Mouse (Mus musculus) embryo, embryonic 10.5 days (tissue): ENCODE measurements at regions not wholly inside any gene's neighbourhood (a gene's known extent, or its start where the extent isn't known, plus 50 kb on each side); places are given as distances from the start of the nearest gene placed in this dataset.
"Not testable (repeated sequence)": the region's sequence is repeated elsewhere in the genome, so short reads cannot be mapped to it uniquely, and the experiment has no call there.

Source experiments
- DNase-seq: peaks from one replicate; pipeline ENCODE4 v3.0.0-alpha.2; 2015; ENCODE audit warnings: low spot score

DNA sequence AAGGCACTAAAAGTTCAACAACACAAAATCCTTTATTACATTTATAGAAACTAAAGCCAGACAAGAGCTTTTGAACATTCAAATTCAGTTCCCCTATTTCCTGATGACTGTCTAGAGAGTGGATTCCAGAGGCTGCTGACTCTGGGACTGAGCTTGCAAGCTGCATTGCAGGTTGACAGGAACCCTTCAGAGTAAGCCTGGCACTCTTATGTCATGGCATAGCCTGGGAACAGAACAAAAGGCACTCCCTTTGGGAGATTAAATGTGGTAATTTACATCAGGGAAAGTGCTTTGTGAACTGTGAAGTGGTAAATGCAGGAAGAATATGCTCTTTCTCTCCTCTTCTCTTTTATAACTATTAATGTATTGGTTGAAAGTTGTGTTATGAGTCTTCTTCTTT is 847.3 kb downstream of the Bcl11a start:
- no peak for DNase-seq

DNA sequence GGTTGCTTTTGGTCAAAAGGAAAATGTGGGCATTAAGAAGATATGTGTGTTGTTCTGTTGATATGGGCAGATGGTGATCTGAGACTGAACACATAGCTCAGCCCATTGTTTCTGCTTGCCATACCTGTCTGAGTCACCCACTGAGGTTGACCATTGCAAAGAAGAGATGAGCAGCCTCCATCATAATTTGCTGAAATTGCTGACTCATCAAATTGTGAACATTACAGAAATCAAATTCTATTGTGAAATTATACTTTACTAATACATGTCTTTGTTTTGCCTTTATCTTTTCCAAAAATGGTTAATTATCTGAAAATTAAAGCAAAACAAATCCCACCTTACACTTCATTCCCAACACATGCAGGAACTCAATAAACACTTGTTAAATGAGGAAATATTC is 865.8 kb downstream of the Bcl11a start:
- no peak for DNase-seq

DNA sequence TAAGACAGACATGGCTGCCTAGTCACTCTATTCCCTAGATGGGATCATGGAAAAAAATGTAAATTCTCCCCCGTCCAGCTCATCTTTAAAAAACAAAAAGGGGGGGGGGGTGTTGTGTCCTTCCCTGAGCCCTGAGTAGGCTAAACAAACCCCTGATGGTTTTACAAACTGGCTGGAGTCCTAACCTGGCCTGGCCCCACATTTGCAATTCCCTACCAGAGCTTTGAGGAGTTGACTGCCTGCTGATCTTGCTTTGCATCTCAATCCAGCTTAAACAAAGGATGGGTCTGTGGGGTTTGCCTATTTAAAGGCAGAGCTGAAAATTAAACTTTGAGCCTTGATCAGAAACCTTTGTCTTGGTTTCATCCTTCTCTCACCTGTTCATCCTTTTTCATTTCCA is 873.3 kb downstream of the Bcl11a start:
- DNase-seq, result no peak

GRCm38 (mm10) chr11:24972359-24972758 is 894.5 kb downstream of the Bcl11a start:
- no peak for DNase-seq

- no peak for DNase-seq
Observed at GRCm38 (mm10) chr11:24980193-24980665, 902.4 kb downstream of the Bcl11a start.

GRCm38 (mm10) chr11:24983060-24983629 is 905.3 kb downstream of the Bcl11a start:
- no peak for DNase-seq

- peak; percentile 24 for DNase-seq
Observed at GRCm38 (mm10) chr11:25005491-25005890, 927.6 kb downstream of the Bcl11a start.

DNA sequence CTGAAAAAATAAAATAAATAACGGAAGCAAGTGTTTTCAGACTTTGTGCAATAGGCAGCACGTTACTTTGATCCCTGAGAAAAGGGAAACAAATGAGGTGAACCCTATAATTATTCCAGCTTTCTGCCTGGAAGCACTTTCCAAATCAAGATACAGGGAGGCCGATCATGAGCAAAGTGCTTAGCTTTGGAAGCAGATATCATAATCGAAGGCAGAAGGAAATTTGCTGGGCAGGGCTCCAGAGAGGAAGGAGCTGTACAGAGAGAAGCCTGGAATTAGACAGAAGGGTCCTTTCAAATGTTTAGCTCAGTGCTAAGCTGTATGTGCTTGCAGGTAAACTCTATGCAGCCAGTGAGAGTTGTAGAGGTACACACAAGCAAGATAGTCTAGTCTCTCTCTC is 948.9 kb downstream of the Bcl11a start:
- DNase-seq, result no peak

GRCm38 (mm10) chr11:25040983-25041382 is 963.1 kb downstream of the Bcl11a start:
- peak; percentile 43 for DNase-seq

GRCm38 (mm10) chr11:25042763-25043162 is 964.9 kb downstream of the Bcl11a start:
- DNase-seq, result no peak

- DNase-seq, result peak; percentile 37
Observed at GRCm38 (mm10) chr11:25045339-25045738, 967.5 kb downstream of the Bcl11a start.

- DNase-seq, result peak; percentile 22
Observed at GRCm38 (mm10) chr11:25045977-25046376, 968.1 kb downstream of the Bcl11a start.

DNA sequence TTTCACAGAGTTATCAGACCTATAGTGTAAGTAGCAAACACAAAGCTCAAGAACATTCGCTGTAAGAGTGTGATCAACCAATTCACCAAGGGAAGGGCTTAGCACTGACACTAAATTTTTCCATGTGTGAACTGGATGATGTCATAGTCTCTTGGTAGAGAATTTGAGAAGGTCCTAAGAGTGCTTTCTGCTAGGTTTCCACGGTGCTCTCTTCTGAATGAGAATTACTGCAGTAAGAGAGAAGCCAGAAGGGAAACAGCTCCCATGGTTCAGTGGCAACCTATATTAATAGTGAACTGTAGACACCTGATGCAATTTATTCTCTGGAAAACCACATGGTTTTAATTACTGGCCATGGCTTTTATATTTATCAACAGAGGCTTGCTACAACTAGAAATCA is 977.8 kb downstream of the Bcl11a start:
- DNase-seq, result no peak

DNA sequence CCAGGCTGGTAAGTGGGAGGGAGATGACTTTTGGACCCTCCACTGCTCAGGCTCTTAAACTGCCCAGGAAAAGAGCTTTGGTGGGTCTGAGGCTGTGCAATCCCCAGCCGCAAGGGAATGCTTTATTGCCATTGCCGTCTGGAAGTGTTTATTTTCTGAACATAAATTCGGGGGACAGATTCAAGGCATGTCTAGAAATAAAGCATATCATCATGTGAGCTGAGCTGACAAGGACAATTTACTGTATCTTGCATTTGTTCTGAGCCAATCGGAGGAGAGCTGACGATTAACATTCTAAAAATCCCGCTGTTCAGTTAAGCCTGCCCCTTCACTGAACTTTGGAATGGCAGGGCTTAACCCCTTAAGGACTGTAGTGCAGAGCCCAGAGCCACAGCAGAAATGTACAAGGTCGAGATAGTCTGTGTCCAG is 979.3 kb downstream of the Bcl11a start:
- DNase-seq, result peak; percentile 81

- DNase-seq, result no peak
Observed at GRCm38 (mm10) chr11:25057543-25057942, 979.7 kb downstream of the Bcl11a start.

DNA sequence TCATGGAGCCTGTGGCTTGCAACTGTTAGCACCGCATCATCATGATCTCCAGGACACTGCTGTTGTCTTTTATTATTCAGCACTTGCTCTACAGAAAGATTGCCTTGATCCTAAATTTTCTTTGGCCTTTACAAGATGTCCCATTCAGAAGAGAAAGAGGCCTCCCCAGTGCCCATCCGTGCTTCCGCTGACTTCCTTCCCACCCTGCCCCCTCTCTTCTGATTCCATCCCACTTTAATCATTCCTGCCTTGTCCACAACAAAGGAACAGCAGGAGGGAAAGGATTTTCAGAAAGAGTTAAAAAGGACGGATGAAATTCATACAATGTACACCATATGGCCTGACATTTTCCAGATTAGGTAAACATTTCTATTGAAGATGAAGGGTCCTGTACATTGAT is 985.2 kb downstream of the Bcl11a start:
- peak; percentile 39 for DNase-seq

DNA sequence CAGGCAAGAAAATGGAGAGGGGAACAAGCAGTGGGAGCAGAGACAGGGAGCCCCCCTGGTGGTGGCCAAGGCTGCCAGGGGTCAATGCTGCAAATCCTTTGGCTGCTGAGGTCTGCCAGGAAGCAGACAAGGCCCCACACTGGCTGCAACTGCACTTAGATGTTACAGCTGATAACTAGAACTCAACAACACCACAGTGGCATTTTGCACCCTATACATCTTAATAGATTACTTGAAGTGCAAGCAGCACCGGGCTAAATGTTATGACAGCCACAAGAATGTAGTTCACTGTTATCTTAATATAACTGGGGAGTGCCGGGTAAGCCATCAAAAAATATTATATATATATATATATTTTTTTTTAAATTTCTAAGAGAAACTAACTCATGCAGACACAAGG is 986.1 kb downstream of the Bcl11a start:
- DNase-seq, result peak; percentile 50

DNA sequence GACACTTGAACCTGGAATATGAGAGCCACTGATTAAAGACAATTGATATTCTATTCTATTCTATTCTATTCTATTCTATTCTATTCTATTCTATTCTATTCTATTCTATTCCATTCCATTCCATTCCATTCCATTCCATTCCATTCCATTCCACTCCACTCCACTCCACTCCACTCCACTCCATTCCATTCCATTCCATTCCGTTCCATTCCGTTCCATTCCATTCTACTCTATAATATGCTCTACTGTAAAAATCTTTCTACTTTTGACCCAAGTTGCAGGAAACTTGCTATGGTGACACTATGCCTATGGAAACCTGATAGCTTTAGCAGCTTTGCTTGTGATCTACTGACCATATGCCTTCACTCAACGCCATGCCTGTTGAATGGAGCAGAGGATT is 1022.1 kb downstream of the Bcl11a start:
- not testable (repeated sequence) for DNase-seq

DNA sequence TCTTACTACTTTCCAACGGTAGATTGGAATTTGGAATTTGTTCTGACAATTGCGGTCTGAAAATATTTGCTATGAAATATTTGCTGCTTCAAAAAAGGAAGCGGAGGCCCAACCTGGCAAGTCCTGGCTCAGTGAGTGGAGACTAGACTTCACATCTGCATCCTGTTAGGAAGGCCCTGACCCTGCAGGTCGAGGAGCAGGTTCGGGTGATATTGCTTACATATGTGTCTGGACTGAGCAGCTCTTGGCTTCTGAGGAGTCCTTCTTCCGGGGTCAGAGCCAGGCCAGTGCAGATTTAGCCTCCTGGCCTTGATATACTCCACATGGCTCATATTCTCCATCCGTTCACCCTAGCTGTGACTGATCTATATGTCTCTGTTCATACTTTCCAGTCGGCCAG is 1026.6 kb downstream of the Bcl11a start:
- DNase-seq, result peak; percentile 85

- no peak for DNase-seq
Observed at GRCm38 (mm10) chr11:25124458-25124857, 1046.6 kb downstream of the Bcl11a start.

GRCm38 (mm10) chr11:25142226-25142625 is 1064.4 kb downstream of the Bcl11a start:
- no peak for DNase-seq

DNA sequence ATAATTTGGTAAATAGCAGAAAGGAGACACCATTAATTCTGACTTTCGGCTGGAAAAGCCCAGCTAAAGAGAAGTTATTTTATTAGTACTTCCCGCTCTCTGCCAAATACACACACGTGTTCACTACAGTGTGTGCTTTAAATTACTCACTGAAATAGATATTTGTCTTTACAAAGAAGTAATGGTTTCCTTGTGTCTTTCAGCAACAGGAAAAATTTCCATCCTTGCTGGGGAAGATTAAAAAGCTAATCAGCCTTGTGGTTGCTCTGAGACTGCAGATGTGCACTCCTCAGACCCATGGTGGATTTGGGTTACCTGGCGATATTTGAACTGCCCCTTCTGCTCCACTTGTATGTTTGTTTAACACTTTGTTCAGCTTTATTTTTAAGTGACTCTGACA is 1065.0 kb downstream of the Bcl11a start:
- no peak for DNase-seq

- DNase-seq, result no peak
Observed at GRCm38 (mm10) chr11:25147287-25147686, 1063.3 kb downstream of the 5730522E02Rik start.

DNA sequence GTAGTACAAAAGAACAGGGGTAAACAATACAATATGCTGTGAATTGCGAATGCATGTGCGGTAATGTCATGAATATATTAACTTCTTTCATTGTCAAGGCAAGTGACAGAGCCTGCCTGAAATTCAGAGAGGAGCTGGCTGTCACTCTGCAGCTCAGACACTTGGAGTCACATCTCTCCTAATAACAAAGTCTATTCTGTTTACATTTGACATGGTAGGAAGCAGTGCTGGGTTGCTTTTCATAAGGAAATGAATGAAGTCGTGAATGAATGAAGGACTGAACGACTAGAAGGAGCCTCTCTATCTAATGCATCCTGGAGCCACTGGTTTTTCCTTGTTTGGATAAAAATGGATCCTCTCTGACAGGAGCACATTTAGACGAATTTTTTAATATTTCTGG is 1053.9 kb downstream of the 5730522E02Rik start:
- no peak for DNase-seq
